Mouse (Mus musculus): Measurements from ENCODE around the gene Casc1.

- TF ChIP-seq POLR2A (IDR thresholded peaks at IDR 0.05; ENCODE audit: low read depth, low read length) (no peak), CTCF (conservative IDR thresholded peaks at IDR 0.05 in 1 of 2, IDR thresholded peaks at IDR 0.05 in 1 of 2; ENCODE audit: low read depth in 2 of 2, low read length in 2 of 2) (no peak), ZMIZ1 (IDR thresholded peaks at IDR 0.05; ENCODE audit: low read depth, low read length) (no peak)
These were observed 37.0 kb downstream of the Casc1 start for GRCm38 (mm10) chr6:145173781-145174191.
